Mouse (Mus musculus): ENCODE measurements around the gene Gal3st1.

- TF ChIP-seq CTCF (IDR thresholded peaks at IDR 0.05; ENCODE audit: extremely low read depth, insufficient read depth, insufficient read length, insufficient replicate concordance) (no peak), POLR2A (IDR thresholded peaks at IDR 0.05; ENCODE audit: low read depth, low read length) (no peak)
Observed at GRCm38 (mm10) chr11:3937321-3937874, 46.0 kb upstream of the Gal3st1 start.
